ENCODE assay signal across 25 mouse cellular contexts in the genomic region with DNA sequence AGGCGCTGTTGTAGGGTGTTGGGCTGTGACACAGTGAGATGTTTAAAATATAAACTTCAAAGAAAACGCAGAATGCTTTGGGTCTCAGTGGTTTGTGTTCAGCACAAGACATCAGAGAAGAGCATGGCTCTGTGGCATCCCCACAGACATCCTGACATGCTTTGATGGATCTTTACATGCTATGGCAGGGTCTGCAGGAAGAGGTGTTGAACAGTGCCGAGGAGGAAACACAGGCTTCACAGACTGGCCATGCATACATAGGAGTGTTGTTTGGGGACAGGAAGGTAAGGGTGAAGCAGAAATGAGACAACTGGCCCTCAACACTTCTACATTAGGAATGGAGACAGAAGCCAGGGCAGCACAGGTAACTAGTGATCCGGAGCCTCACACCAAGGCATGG. TPM values are rescaled to one million over a fixed set of nuclear protein-coding genes. Genes with fewer than 3 reads are reported as not detected.
DNase-seq lines count a peak whose midpoint lies in the region; ATAC-seq and TF ChIP-seq lines count a peak whose summit lies in the region.
"Had no signal": no experiment of that assay in that cellular context is flagged by ENCODE, and none has a peak within 500 bp of the region (broad histone marks: within the 10 kb centered on the region; RNA-seq: fewer than 3 reads in every experiment).

No protein-coding gene starts in this region.

- no peak overlapping the region for H3K9ac ChIP-seq in forebrain, embryonic 15.5 days (replicated peaks)
- H3K9ac ChIP-seq: embryonic facial prominence, embryonic 13.5 days; forebrain, embryonic 13.5 days; limb, embryonic 13.5 days; liver, embryonic 12.5 days; midbrain, embryonic 12.5 days had no signal

- H3K27me3 ChIP-seq in spleen, adult 2 months (ENCODE audit: control insufficient read depth, insufficient read depth, low read length), result no peaks in the 10 kb centered on the region
- no peaks in the 10 kb centered on the region for H3K27me3 ChIP-seq in forebrain, embryonic 15.5 days
- H3K27me3 ChIP-seq: embryonic facial prominence, embryonic 13.5 days; forebrain, embryonic 13.5 days; limb, embryonic 13.5 days; liver, embryonic 12.5 days; midbrain, embryonic 12.5 days had no signal

- H3K4me1 ChIP-seq in spleen, adult 2 months (ENCODE audit: control insufficient read depth, insufficient read depth, insufficient read length), result peaks cover 3% of the 10 kb centered on the region; the same call in 1 of the 2 replicates
- no peaks in the 10 kb centered on the region for H3K4me1 ChIP-seq in forebrain, embryonic 15.5 days
- H3K4me1 ChIP-seq: embryonic facial prominence, embryonic 13.5 days; forebrain, embryonic 13.5 days; limb, embryonic 13.5 days; liver, embryonic 12.5 days; midbrain, embryonic 12.5 days had no signal

- DNase-seq in spleen, adult 2 months (ENCODE audit: low read depth in 1 of 2, low spot score in 2 of 2), result no peak
- DNase-seq in spleen, adult 12 weeks (ENCODE audit: low spot score), result no peak
- peak; percentile 22 for DNase-seq in thymus, postnatal 10 days (ENCODE audit: low spot score in 2 of 2)
- DNase-seq in kidney, adult 11 months, result no peak
- no peak for DNase-seq in cerebellum, postnatal 4 days (ENCODE audit: low spot score in 2 of 2)
- DNase-seq: adrenal gland, postnatal 10 days; cerebellum, adult 2 months; cerebellum, postnatal 25 days; embryo, embryonic 11 days; gastrocnemius, postnatal 10 days; kidney, adult 8-10 months; kidney, postnatal 10 days; lung, adult 18-20 months; lung, postnatal 10 days had no signal

- no peak for TF ChIP-seq POLR2A in spleen, adult 2 months (IDR thresholded peaks at IDR 0.05; ENCODE audit: low read depth, low read length)

- WGBS in spleen, adult 2 months, result 66% methylated on average over 4 of the region's 4 CpGs
- WGBS in forebrain, embryonic 15.5 days, result 91% methylated on average over 4 of the region's 4 CpGs

- no peaks in the 10 kb centered on the region for H3K9me3 ChIP-seq in forebrain, embryonic 15.5 days
- H3K9me3 ChIP-seq: embryonic facial prominence, embryonic 13.5 days; forebrain, embryonic 13.5 days; limb, embryonic 13.5 days; liver, embryonic 12.5 days; midbrain, embryonic 12.5 days had no signal

- H3K36me3 ChIP-seq in spleen, adult 2 months (ENCODE audit: control insufficient read depth, insufficient read depth, low read length), result no peaks in the 10 kb centered on the region
- no peaks in the 10 kb centered on the region for H3K36me3 ChIP-seq in forebrain, embryonic 15.5 days
- H3K36me3 ChIP-seq: embryonic facial prominence, embryonic 13.5 days; limb, embryonic 13.5 days; liver, embryonic 12.5 days; midbrain, embryonic 12.5 days had no signal

- peak; percentile 27 for ATAC-seq in inflammation-experienced regulatory T-cells, adult 6 months
- ATAC-seq in forebrain, embryonic 15.5 days (replicated peaks), result no peak
- ATAC-seq: forebrain, embryonic 13.5 days; hindbrain, embryonic 16.5 days; liver, embryonic 12.5 days had no signal

- no peak overlapping the region for H3K4me3 ChIP-seq in spleen, adult 2 months (ENCODE audit: extremely low read depth, insufficient read depth, insufficient read length)
- H3K4me3 ChIP-seq in forebrain, embryonic 15.5 days, result no peak overlapping the region
- H3K4me3 ChIP-seq: embryonic facial prominence, embryonic 13.5 days; erythroblast, embryonic 14.5 days; forebrain, embryonic 13.5 days; limb, embryonic 13.5 days; liver, embryonic 12.5 days; midbrain, embryonic 12.5 days had no signal

- TF ChIP-seq CTCF in spleen, adult 2 months (IDR thresholded peaks at IDR 0.05; ENCODE audit: extremely low read depth, insufficient read depth, insufficient read length, insufficient replicate concordance), result no peak

- H3K4me2 ChIP-seq in forebrain, embryonic 15.5 days (replicated peaks), result no peak overlapping the region
- H3K4me2 ChIP-seq: embryonic facial prominence, embryonic 13.5 days; forebrain, embryonic 13.5 days; heart, embryonic 11.5 days; limb, embryonic 13.5 days; liver, embryonic 12.5 days; midbrain, embryonic 12.5 days had no signal

- peak overlapping the region; percentile 81 for H3K27ac ChIP-seq in spleen, adult 2 months (ENCODE audit: insufficient read depth, low read length)
- H3K27ac ChIP-seq in forebrain, embryonic 15.5 days (replicated peaks), result no peak overlapping the region
- H3K27ac ChIP-seq: embryonic facial prominence, embryonic 13.5 days; forebrain, embryonic 13.5 days; limb, embryonic 13.5 days; liver, embryonic 12.5 days; midbrain, embryonic 12.5 days had no signal

RNA-seq across cellular contexts. Expression of a gene that starts 34.0 kb away (rescaled TPM):
- 2.6 and 2.7 TPM in 2 replicates for polyA plus RNA-seq in spleen, adult 2 months (2012; rRNA removed)
- 100 to 1,000 TPM in 1 of 3 experiments, 10 to 100 TPM in 2; 13.5 to 296 (median 19.9) TPM for polyA plus RNA-seq in inflammation-experienced regulatory T-cells, adult 6 months (2017; shearing (Covaris generic))
- polyA plus RNA-seq in forebrain, embryonic 15.5 days (2015; fragmentation: Nextera tagmentation; extraction: Ambion mirVana), result not detected in 2 replicates
- polyA plus RNA-seq: cerebellum, adult 2 months; erythroblast, embryonic 14.5 days; forebrain, embryonic 13.5 days; heart, embryonic 11.5 days; heart, postnatal 0 days; hindbrain, embryonic 16.5 days; liver, embryonic 12.5 days; midbrain, embryonic 12.5 days had no signal

Comparison
In these comparisons a context has a peak if more than half of its experiments do, and no peak if none do; other contexts are left out.
1. DNase-seq: peak in thymus, postnatal 10 days (2 of 2); none in spleen, adult 2 months (0 of 2), spleen, adult 12 weeks (single experiment), kidney, adult 11 months (single experiment) and cerebellum, postnatal 4 days (0 of 2).